Mouse (Mus musculus) retina, postnatal 1 day (tissue): ENCODE measurements around the gene Adk.

ENCODE experiments used
- DNase-seq: peaks from one replicate; pipeline ENCODE4 v3.0.0-alpha.2; 2012

Adk gene

GRCm38 (mm10) chr14:21490141-21490540, 437.8 kb downstream of the Adk start:
- no peak for DNase-seq
